Mouse (Mus musculus) mesoderm, embryonic 11.5 days (tissue): ENCODE results near the gene Tpbgl.

ENCODE experiments used
- DNase-seq: peaks from one replicate; pipeline ENCODE4 v3.0.0-alpha.2; 2012; ENCODE audit warnings: low read depth, low spot score

Gene Tpbgl

GRCm38 (mm10) chr7:99580247-99580646, 46.7 kb downstream of the Tpbgl start:
- no peak for DNase-seq

GRCm38 (mm10) chr7:99579491-99580190, 47.3 kb downstream of the Tpbgl start:
- no peak for DNase-seq

- DNase-seq: no peak
Measured at GRCm38 (mm10) chr7:99578246-99578645, 48.7 kb downstream of the Tpbgl start.
